Mouse (Mus musculus): ENCODE measurements at regions not wholly inside any gene's neighbourhood (a gene's known extent, or its start where the extent isn't known, plus 50 kb on each side); places are given as distances from the start of the nearest gene placed in this dataset.

GRCm38 (mm10) chr4:153593291-153593690, 110.7 kb upstream of the Ajap1 start:
- Histone ChIP-seq H3K4me1 (ENCODE audit: control insufficient read depth in 2 of 2, insufficient read depth in 2 of 2, low read length in 2 of 2) (no peaks in the 10 kb centered on the region; a peak in 1 of 4 replicates), H3K9ac (ENCODE audit: low read length) (no peak overlapping the region), H3K36me3 (ENCODE audit: control insufficient read depth, insufficient read depth, low read length) (no peaks in the 10 kb centered on the region), H3K9me3 (ENCODE audit: control insufficient read depth, low read length) (no peaks in the 10 kb centered on the region; the same call in 1 of the 2 replicates), H3K27me3 (ENCODE audit: control insufficient read depth, insufficient read depth, low read length) (peaks cover 12% of the 10 kb centered on the region; the same call in 1 of the 2 replicates), H3K27ac (replicated peaks in 1 of 2; ENCODE audit: control insufficient read depth in 1 of 2, insufficient read depth in 1 of 2, low read depth in 2 of 2, low read length in 2 of 2) (no peak overlapping the region), H3K4me2 (ENCODE audit: low read length) (no peak overlapping the region), H3K4me3 (ENCODE audit: control insufficient read depth in 1 of 2, insufficient read depth in 1 of 2, low read depth in 1 of 2, low read length in 2 of 2) (no peak overlapping the region)
- no peak for ATAC-seq (ENCODE audit: insufficient number of reproducible peaks, insufficient read depth, low FRiP score, low read depth)
- 31% methylated on average over 11 of the region's 11 CpGs for WGBS

DNA sequence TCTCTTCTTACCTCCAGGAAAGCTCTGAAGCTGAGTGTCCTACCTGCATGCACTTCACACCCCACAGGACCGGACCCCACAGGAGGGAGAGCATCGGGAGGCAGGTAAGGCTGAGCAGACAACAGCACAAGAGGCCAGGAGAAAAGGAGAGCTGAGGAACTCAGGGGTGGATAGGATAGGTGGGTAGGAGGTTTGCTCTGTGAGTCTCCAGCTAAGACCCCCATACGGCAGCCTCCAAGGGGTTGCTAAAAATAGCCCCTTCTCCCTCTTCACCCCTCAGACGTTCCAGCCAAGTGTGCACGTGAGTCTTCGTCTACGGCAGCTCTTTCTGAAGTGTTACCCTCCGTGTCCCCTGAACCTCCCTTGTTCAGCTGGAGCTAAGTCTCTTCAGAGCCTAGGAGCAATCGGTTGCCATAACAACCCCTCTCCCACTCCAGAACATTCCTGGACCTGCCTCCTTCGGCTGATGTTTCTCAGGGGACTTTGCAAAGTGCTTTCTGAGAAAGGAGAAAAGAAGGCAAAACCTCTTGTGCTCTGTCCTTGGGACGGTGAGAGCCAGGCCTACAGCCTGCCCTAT, 117.3 kb upstream of the Ajap1 start:
- 40% methylated on average over 11 of the region's 11 CpGs for WGBS
- H3K9me3 ChIP-seq (ENCODE audit: control insufficient read depth, low read length): no peaks in the 10 kb centered on the region; the same call in 1 of the 2 replicates
- no peaks in the 10 kb centered on the region for H3K36me3 ChIP-seq (ENCODE audit: control insufficient read depth, insufficient read depth, low read length)
- H3K27ac ChIP-seq (replicated peaks in 1 of 2; ENCODE audit: control insufficient read depth in 1 of 2, insufficient read depth in 1 of 2, low read depth in 2 of 2, low read length in 2 of 2): no peak overlapping the region
- peaks cover 13% of the 10 kb centered on the region for H3K27me3 ChIP-seq (ENCODE audit: control insufficient read depth, insufficient read depth, low read length)
- ATAC-seq (ENCODE audit: insufficient number of reproducible peaks, insufficient read depth, low FRiP score, low read depth): no peak
- H3K4me3 ChIP-seq (ENCODE audit: control insufficient read depth in 1 of 2, insufficient read depth in 1 of 2, low read depth in 1 of 2, low read length in 2 of 2): no peak overlapping the region
- H3K9ac ChIP-seq (ENCODE audit: low read length): no peak overlapping the region
- H3K4me2 ChIP-seq (ENCODE audit: low read length): no peak overlapping the region
- H3K4me1 ChIP-seq (ENCODE audit: control insufficient read depth in 2 of 2, insufficient read depth in 2 of 2, low read length in 2 of 2): no peaks in the 10 kb centered on the region

DNA sequence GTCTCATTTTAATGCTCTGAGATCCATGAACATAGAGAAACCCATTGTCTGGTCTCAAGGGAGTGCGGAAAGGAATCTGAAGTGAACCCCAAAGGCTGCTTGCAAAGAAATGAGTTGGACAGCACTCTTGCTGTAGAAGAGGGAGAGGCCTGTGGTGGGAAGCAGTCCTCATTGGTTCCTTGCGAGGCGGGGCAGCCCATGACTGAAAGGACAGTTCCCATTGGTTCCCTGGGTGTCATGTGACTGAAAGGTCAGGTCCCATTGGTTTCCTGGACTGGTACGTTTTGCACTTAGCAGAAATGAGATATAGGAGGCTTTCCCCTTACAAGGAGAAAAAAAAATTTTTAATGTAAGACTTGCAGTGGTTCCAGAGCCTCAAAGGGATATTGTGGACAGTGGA, 119.9 kb upstream of the Ajap1 start:
- no peaks in the 10 kb centered on the region for H3K9me3 ChIP-seq (ENCODE audit: control insufficient read depth, low read length)
- H3K9ac ChIP-seq (ENCODE audit: low read length): no peak overlapping the region
- no peak overlapping the region for H3K4me3 ChIP-seq (ENCODE audit: control insufficient read depth in 1 of 2, insufficient read depth in 1 of 2, low read depth in 1 of 2, low read length in 2 of 2)
- no peak for ATAC-seq (ENCODE audit: insufficient number of reproducible peaks, insufficient read depth, low FRiP score, low read depth)
- H3K27me3 ChIP-seq (ENCODE audit: control insufficient read depth, insufficient read depth, low read length): peaks cover 13% of the 10 kb centered on the region
- no peak overlapping the region for H3K4me2 ChIP-seq (ENCODE audit: low read length)
- 84% methylated on average over 4 of the region's 4 CpGs for WGBS
- no peak overlapping the region for H3K27ac ChIP-seq (replicated peaks in 1 of 2; ENCODE audit: control insufficient read depth in 1 of 2, insufficient read depth in 1 of 2, low read depth in 2 of 2, low read length in 2 of 2)
- H3K4me1 ChIP-seq (ENCODE audit: control insufficient read depth in 2 of 2, insufficient read depth in 2 of 2, low read length in 2 of 2): no peaks in the 10 kb centered on the region
- no peaks in the 10 kb centered on the region for H3K36me3 ChIP-seq (ENCODE audit: control insufficient read depth, insufficient read depth, low read length)

DNA sequence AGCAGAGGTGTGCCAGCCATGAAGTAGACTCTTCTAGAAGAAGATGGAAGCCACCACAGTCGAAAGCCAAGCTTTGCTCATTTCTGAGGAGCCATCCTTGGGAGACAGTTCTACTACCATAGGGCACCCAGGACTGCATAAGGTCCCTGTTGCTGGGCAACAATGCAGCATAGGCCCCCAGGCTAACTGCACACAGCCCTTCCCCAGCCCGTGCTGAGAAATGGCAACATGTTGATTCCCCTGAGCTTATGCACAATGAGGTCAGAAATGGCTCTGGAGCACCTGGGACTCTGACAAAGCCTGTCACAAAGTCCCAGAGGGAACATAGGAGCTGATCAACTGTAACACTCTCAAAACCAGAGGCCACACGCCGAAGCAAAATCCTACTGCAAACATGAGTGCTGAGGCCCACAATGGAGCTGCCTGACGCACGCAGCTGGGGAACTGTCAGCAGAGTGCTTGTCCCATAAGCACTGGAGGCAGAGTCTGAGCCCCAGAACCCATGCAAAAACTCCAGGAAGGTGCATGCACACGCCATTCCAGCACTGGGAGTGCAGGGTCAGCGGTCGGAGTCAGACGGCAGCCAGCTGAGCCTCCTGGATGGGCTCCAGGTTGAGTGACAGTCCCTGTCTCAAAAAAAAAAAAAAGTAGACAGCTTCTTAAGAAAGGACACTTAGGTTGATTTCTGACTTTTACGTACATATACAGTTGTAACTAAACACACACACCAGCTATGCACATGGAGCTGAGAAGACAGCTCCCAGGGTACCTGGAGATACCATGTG, 120.6 kb upstream of the Ajap1 start:
- H3K27ac ChIP-seq (replicated peaks in 1 of 2; ENCODE audit: control insufficient read depth in 1 of 2, insufficient read depth in 1 of 2, low read depth in 2 of 2, low read length in 2 of 2): no peak overlapping the region
- no peak overlapping the region for H3K9ac ChIP-seq (ENCODE audit: low read length)
- no peak overlapping the region for H3K4me2 ChIP-seq (ENCODE audit: low read length)
- WGBS: 78% methylated on average over 11 of the region's 11 CpGs
- H3K36me3 ChIP-seq (ENCODE audit: control insufficient read depth, insufficient read depth, low read length): no peaks in the 10 kb centered on the region
- no peaks in the 10 kb centered on the region for H3K9me3 ChIP-seq (ENCODE audit: control insufficient read depth, low read length)
- no peak for ATAC-seq (ENCODE audit: insufficient number of reproducible peaks, insufficient read depth, low FRiP score, low read depth)
- H3K4me1 ChIP-seq (ENCODE audit: control insufficient read depth in 2 of 2, insufficient read depth in 2 of 2, low read length in 2 of 2): no peaks in the 10 kb centered on the region
- H3K4me3 ChIP-seq (ENCODE audit: control insufficient read depth in 1 of 2, insufficient read depth in 1 of 2, low read depth in 1 of 2, low read length in 2 of 2): no peak overlapping the region
- peaks cover 8% of the 10 kb centered on the region for H3K27me3 ChIP-seq (ENCODE audit: control insufficient read depth, insufficient read depth, low read length)

- no peak overlapping the region for H3K4me2 ChIP-seq (ENCODE audit: low read length)
- 67% methylated on average over 7 of the region's 7 CpGs for WGBS
- no peaks in the 10 kb centered on the region for H3K4me1 ChIP-seq (ENCODE audit: control insufficient read depth in 2 of 2, insufficient read depth in 2 of 2, low read length in 2 of 2)
- peaks cover 8% of the 10 kb centered on the region for H3K27me3 ChIP-seq (ENCODE audit: control insufficient read depth, insufficient read depth, low read length)
- no peaks in the 10 kb centered on the region for H3K9me3 ChIP-seq (ENCODE audit: control insufficient read depth, low read length)
- no peak for ATAC-seq (ENCODE audit: insufficient number of reproducible peaks, insufficient read depth, low FRiP score, low read depth)
- no peak overlapping the region for H3K4me3 ChIP-seq (ENCODE audit: control insufficient read depth in 1 of 2, insufficient read depth in 1 of 2, low read depth in 1 of 2, low read length in 2 of 2)
- H3K27ac ChIP-seq (replicated peaks in 1 of 2; ENCODE audit: control insufficient read depth in 1 of 2, insufficient read depth in 1 of 2, low read depth in 2 of 2, low read length in 2 of 2): no peak overlapping the region
- H3K36me3 ChIP-seq (ENCODE audit: control insufficient read depth, insufficient read depth, low read length): no peaks in the 10 kb centered on the region
- H3K9ac ChIP-seq (ENCODE audit: low read length): no peak overlapping the region
Observed at GRCm38 (mm10) chr4:153603936-153604335, 121.3 kb upstream of the Ajap1 start.

DNA sequence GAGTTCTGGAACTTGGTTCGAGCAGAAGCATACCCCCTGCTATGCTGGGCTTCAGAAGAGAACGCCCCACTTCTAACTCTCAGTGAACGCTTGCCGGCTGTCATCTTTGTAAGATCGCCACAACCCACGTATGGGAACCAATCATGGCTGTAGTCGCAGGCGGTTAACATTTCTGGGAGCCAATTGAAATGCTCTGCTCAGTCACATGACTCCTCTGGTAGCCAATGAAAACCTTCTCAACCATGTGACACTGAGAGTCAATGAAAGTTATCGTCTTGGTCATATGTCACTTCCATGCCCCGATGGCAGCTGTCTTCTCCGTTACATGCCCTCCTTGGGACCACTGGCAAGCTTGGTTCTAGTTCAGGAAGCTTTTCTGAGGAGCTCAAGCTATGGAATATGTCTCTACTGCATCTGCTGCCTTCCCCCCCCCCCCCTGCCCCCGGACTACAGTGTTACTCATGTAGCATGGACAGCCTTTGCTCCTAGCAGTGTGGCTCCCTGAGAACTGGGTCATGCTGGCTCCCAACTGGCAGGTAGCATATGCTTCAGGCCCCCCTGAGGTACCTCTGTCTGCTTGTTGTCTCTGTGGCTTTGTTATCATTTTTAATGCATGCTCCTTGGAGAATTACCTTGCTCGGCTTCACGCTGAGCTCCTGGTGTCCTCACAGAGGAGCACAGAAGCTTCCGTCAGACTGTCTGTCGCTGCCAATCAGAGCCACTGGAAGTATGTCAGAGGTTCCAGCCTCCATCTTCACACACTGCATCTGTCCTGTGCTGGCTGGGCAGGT, 122.3 kb upstream of the Ajap1 start:
- Histone ChIP-seq H3K4me2 (ENCODE audit: low read length) (no peak overlapping the region), H3K4me1 (ENCODE audit: control insufficient read depth in 2 of 2, insufficient read depth in 2 of 2, low read length in 2 of 2) (no peaks in the 10 kb centered on the region), H3K4me3 (ENCODE audit: control insufficient read depth in 1 of 2, insufficient read depth in 1 of 2, low read depth in 1 of 2, low read length in 2 of 2) (no peak overlapping the region), H3K27ac (replicated peaks in 1 of 2; ENCODE audit: control insufficient read depth in 1 of 2, insufficient read depth in 1 of 2, low read depth in 2 of 2, low read length in 2 of 2) (no peak overlapping the region), H3K9ac (ENCODE audit: low read length) (no peak overlapping the region), H3K27me3 (ENCODE audit: control insufficient read depth, insufficient read depth, low read length) (peaks cover 5% of the 10 kb centered on the region), H3K36me3 (ENCODE audit: control insufficient read depth, insufficient read depth, low read length) (no peaks in the 10 kb centered on the region), H3K9me3 (ENCODE audit: control insufficient read depth, low read length) (no peaks in the 10 kb centered on the region)
- WGBS: 83% methylated on average over 15 of the region's 16 CpGs
- ATAC-seq (ENCODE audit: insufficient number of reproducible peaks, insufficient read depth, low FRiP score, low read depth): no peak

DNA sequence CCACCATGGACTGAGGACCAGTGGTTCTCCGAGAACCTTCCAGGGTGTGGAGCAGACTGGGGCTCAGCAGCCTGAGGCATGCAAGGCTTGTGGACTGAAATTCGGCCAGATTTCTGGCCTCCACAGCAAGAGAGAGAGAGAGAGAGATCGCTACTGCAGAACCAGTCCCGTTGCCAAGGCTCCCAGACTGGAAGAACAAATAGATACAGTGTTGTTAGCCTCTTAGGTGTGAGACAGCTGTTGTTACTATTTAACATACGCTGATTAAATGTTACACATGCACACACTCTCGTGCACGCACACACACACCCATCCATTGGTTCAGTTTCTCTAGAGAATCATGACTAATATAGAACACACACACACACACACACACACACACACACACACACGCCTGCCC, 133.4 kb upstream of the Ajap1 start:
- H3K9ac ChIP-seq (ENCODE audit: low read length): no peak overlapping the region
- no peak for ATAC-seq (ENCODE audit: insufficient number of reproducible peaks, insufficient read depth, low FRiP score, low read depth)
- H3K9me3 ChIP-seq (ENCODE audit: control insufficient read depth, low read length): peaks cover 5% of the 10 kb centered on the region; the same call in 1 of the 2 replicates
- no peak overlapping the region for H3K4me2 ChIP-seq (ENCODE audit: low read length)
- H3K27me3 ChIP-seq (ENCODE audit: control insufficient read depth, insufficient read depth, low read length): no peaks in the 10 kb centered on the region; the same call in 1 of the 2 replicates
- WGBS: 77% methylated on average over 8 of the region's 8 CpGs
- H3K4me3 ChIP-seq (ENCODE audit: control insufficient read depth in 1 of 2, insufficient read depth in 1 of 2, low read depth in 1 of 2, low read length in 2 of 2): no peak overlapping the region
- no peaks in the 10 kb centered on the region for H3K36me3 ChIP-seq (ENCODE audit: control insufficient read depth, insufficient read depth, low read length)
- H3K27ac ChIP-seq (replicated peaks in 1 of 2; ENCODE audit: control insufficient read depth in 1 of 2, insufficient read depth in 1 of 2, low read depth in 2 of 2, low read length in 2 of 2): no peak overlapping the region
- no peaks in the 10 kb centered on the region for H3K4me1 ChIP-seq (ENCODE audit: control insufficient read depth in 2 of 2, insufficient read depth in 2 of 2, low read length in 2 of 2)

Data from heart, embryonic 14.5 days (tissue).